Mouse (Mus musculus) megakaryocyte-erythroid progenitor cell, adult 5-6 weeks (primary cell): ENCODE data around the gene Gm10277. TPM values are rescaled to one million over a fixed set of nuclear protein-coding genes. Genes with fewer than 3 reads are reported as not detected.

Experiments used
- ATAC-seq: replicated peaks from 2 replicates; pipeline ENCODE4 v1.8.0; 2016; ENCODE audit warnings: mild to moderate bottlenecking, inconsistent platforms; ENCODE audit not compliant: severe bottlenecking, poor library complexity, low FRiP score, low TSS enrichment
- total RNA-seq, 2 experiments: library from RNA; stranded (forward) in 1 of 2; stranded (reverse) in 1 of 2; fragments of 200-1000, 215-1000 nt in 1 of 2; fragments of >200 nt in 1 of 2; fragmentation: Nextera tagmentation in 1 of 2; gene quantifications; 2 replicates each; pipeline ENCODE4 v1.2.3; 2014 to 2017

The Gm10277 gene
- total RNA-seq, 2 experiments from 2014 or later: not detected

GRCm38 (mm10) chr11:77800869-77801701 lies 13.5 kb upstream of the Gm10277 start:
- peak; percentile 77 for ATAC-seq

GRCm38 (mm10) chr11:77800491-77800868 lies 12.9 kb upstream of the Gm10277 start:
- ATAC-seq: no peak

GRCm38 (mm10) chr11:77795216-77795615 lies 7.7 kb upstream of the Gm10277 start:
- no peak for ATAC-seq

- ATAC-seq: peak; percentile 85
These were observed 5.8 kb upstream of the Gm10277 start for GRCm38 (mm10) chr11:77793238-77793930.

GRCm38 (mm10) chr11:77792566-77792909 lies 5.0 kb upstream of the Gm10277 start:
- ATAC-seq: no peak

GRCm38 (mm10) chr11:77791752-77792565 lies 4.4 kb upstream of the Gm10277 start:
- peak; percentile 46 for ATAC-seq

- ATAC-seq: no peak
These were observed 3.7 kb upstream of the Gm10277 start for GRCm38 (mm10) chr11:77791241-77791727.

- ATAC-seq: no peak
These were observed 2.7 kb upstream of the Gm10277 start for GRCm38 (mm10) chr11:77790286-77790685.

GRCm38 (mm10) chr11:77789512-77789911 lies 2.0 kb upstream of the Gm10277 start:
- no peak for ATAC-seq

- no peak for ATAC-seq
These were observed 1.6 kb downstream of the Gm10277 start for GRCm38 (mm10) chr11:77785768-77786561.

- ATAC-seq: no peak
These were observed 2.2 kb downstream of the Gm10277 start for GRCm38 (mm10) chr11:77785396-77785767.

- peak; percentile 62 for ATAC-seq
These were observed 2.7 kb downstream of the Gm10277 start for GRCm38 (mm10) chr11:77784894-77785293.

- ATAC-seq: peak; percentile 61
These were observed 3.5 kb downstream of the Gm10277 start for GRCm38 (mm10) chr11:77783747-77784646.

- ATAC-seq: peak; percentile 26
These were observed 4.3 kb downstream of the Gm10277 start for GRCm38 (mm10) chr11:77783211-77783746.

- no peak for ATAC-seq
These were observed 5.3 kb downstream of the Gm10277 start for GRCm38 (mm10) chr11:77782104-77782815.

GRCm38 (mm10) chr11:77781088-77781487 lies 6.5 kb downstream of the Gm10277 start:
- ATAC-seq: no peak

GRCm38 (mm10) chr11:77779240-77779639 lies 8.3 kb downstream of the Gm10277 start:
- ATAC-seq: no peak
